Mouse (Mus musculus): ENCODE results near the gene Dgki.

DNA sequence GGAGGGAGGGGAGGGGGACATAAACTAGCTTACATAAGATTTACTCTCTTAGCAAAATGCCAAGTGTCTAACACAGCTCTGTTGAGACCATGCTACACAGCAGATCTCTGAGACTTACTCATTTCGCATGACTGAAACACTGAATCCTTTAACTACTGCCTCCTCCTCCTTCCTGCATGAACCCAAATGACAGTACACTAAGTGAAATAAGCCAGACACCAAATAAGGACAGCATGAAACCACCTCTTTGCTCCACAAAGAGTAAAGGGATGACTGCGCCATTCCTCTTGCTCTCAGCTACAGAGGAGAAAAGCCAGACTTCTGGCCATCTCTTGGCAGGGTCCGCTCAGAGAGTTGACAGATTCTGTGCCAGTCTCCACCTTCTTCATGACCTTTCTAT is 217.0 kb downstream of the Dgki start:
- TF ChIP-seq CTCF (IDR thresholded peaks at IDR 0.05; ENCODE audit: low read depth), result no peak
- TF ChIP-seq EP300 (IDR thresholded peaks at IDR 0.05; ENCODE audit: low read depth), result no peak
